Mouse (Mus musculus) olfactory bulb, adult 2 months (tissue): ENCODE measurements around the gene Slc39a11.

ENCODE experiments used
- CTCF ChIP-seq: fragments of 200-500 bp; IDR thresholded peaks from 2 replicates; pipeline ENCODE4 v1.5.1; 2012; ENCODE audit warnings: low read depth, mild to moderate bottlenecking, low read length, moderate library complexity; ENCODE audit not compliant: insufficient read depth
- POLR2A ChIP-seq: fragments of 200-500 bp; IDR thresholded peaks from 2 replicates; pipeline ENCODE4 v1.6.1; 2012; ENCODE audit warnings: mild to moderate bottlenecking, low read depth, low read length, moderate library complexity; ENCODE audit not compliant: insufficient read depth

- TF ChIP-seq CTCF: no peak
- no peak for TF ChIP-seq POLR2A
Measured at GRCm38 (mm10) chr11:113225748-113226147, 424.1 kb downstream of the Slc39a11 start.
